Mouse (Mus musculus): ENCODE results near the gene Trappc3l.

- TF ChIP-seq CTCF (IDR thresholded peaks at IDR 0.05; ENCODE audit: borderline replicate concordance, extremely low read depth, insufficient read depth, insufficient read length) (no peak), POLR2A (IDR thresholded peaks at IDR 0.05; ENCODE audit: borderline replicate concordance, extremely low read depth, insufficient read depth, insufficient read length, poor library complexity, severe bottlenecking) (no peak)
Measured at GRCm38 (mm10) chr10:34013241-34013640, 24.2 kb upstream of the Trappc3l start.
